Mouse (Mus musculus): ENCODE measurements around the gene Eps15.

GRCm38 (mm10) chr4:109253664-109254151 lies 26.4 kb upstream of the Eps15 start:
- no peak for TF ChIP-seq CTCF (IDR thresholded peaks at IDR 0.05; ENCODE audit: borderline replicate concordance, control insufficient read depth, extremely low read depth, insufficient read depth, low read length, poor library complexity)
- TF ChIP-seq POLR2A (IDR thresholded peaks at IDR 0.05; ENCODE audit: control insufficient read depth, extremely low read depth, insufficient read depth, low read length, poor library complexity): no peak
